Mouse (Mus musculus): ENCODE results near the gene Cox18.
"Not testable (repeated sequence)": the region's sequence is repeated elsewhere in the genome, so short reads cannot be mapped to it uniquely, and the experiment has no call there.

The Cox18 gene

GRCm38 (mm10) chr5:90223534-90224381 lies at the start of gene Cox18:
Cox18 (minus strand) TSS chr5:90224001.
- peak; percentile 95 to 99 for DNase-seq

GRCm38 (mm10) chr5:90262230-90262629 lies 38.4 kb upstream of the Cox18 start:
- DNase-seq: not testable (repeated sequence)

GRCm38 (mm10) chr5:90257023-90257422 lies 33.2 kb upstream of the Cox18 start:
- no peak for DNase-seq

- no peak for DNase-seq
These were observed 23.7 kb upstream of the Cox18 start for GRCm38 (mm10) chr5:90247503-90247902.

- no peak for DNase-seq
These were observed 23.2 kb upstream of the Cox18 start for GRCm38 (mm10) chr5:90246987-90247386.

- no peak for DNase-seq
These were observed 22.8 kb upstream of the Cox18 start for GRCm38 (mm10) chr5:90246567-90246966.

GRCm38 (mm10) chr5:90245416-90245815 lies 21.6 kb upstream of the Cox18 start:
- no peak for DNase-seq

GRCm38 (mm10) chr5:90235217-90235616 lies 11.4 kb upstream of the Cox18 start:
- no peak for DNase-seq

- DNase-seq: no peak
These were observed 9.5 kb upstream of the Cox18 start for GRCm38 (mm10) chr5:90233305-90233704.

GRCm38 (mm10) chr5:90229760-90230159 lies 6.0 kb upstream of the Cox18 start:
- DNase-seq: no peak

GRCm38 (mm10) chr5:90226696-90227095 lies 2.9 kb upstream of the Cox18 start:
- DNase-seq: no peak

GRCm38 (mm10) chr5:90224730-90225129 lies 929 bp upstream of the Cox18 start:
- DNase-seq: no peak

- DNase-seq: no peak
These were observed 864 bp downstream of the Cox18 start for GRCm38 (mm10) chr5:90222937-90223336.

- DNase-seq: no peak
These were observed 6.0 kb downstream of the Cox18 start for GRCm38 (mm10) chr5:90217791-90218190.

- no peak for DNase-seq
These were observed 6.6 kb downstream of the Cox18 start for GRCm38 (mm10) chr5:90217226-90217625.

GRCm38 (mm10) chr5:90213356-90213755 lies 10.4 kb downstream of the Cox18 start:
- no peak for DNase-seq

GRCm38 (mm10) chr5:90203168-90203567 lies 20.6 kb downstream of the Cox18 start:
- DNase-seq: peak in 1 of 2 experiments; percentile 18

- DNase-seq: no peak
These were observed 21.2 kb downstream of the Cox18 start for GRCm38 (mm10) chr5:90202447-90203117.

GRCm38 (mm10) chr5:90199922-90200632 lies 23.7 kb downstream of the Cox18 start:
- no peak for DNase-seq

GRCm38 (mm10) chr5:90194831-90195230 lies 29.0 kb downstream of the Cox18 start:
- DNase-seq: no peak

GRCm38 (mm10) chr5:90182782-90183181 lies 41.0 kb downstream of the Cox18 start:
- DNase-seq: no peak

- DNase-seq: no peak
These were observed 44.7 kb downstream of the Cox18 start for GRCm38 (mm10) chr5:90179094-90179493.

- no peak for DNase-seq
These were observed 45.7 kb downstream of the Cox18 start for GRCm38 (mm10) chr5:90178116-90178515.
